Comparison of ENCODE assay signal across 23 mouse cellular contexts in the genomic region with DNA sequence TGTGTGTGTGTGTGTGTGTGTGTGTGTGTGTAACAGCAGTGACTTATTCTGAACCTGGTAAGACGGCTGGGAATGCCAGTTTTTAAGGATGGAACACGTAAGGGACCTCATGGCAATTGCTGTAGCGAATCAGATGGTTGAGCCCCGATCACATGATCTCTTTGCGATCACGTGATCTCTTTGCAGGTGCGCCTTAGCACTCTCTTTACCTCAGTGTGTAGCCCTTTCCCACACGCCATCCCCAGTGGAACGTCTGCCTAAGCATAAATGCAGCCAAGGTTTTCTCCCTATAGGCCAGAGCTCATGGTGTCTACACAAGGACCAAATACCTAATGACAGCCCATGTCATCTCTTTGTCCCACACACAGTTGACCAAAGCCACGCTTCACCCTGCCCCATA.
"Had no signal": no experiment of that assay in that cellular context is flagged by ENCODE, and none has a peak within 500 bp of the region (broad histone marks: within the 10 kb centered on the region; RNA-seq: fewer than 3 reads in every experiment).

No protein-coding gene starts in this region.

- H3K4me3 ChIP-seq: layer of hippocampus, adult 2 months; limb, embryonic 10.5 days; limb, embryonic 13.5 days; liver, embryonic 12.5 days; liver, embryonic 15.5 days; lung, embryonic 15.5 days; midbrain, embryonic 12.5 days; midbrain, embryonic 15.5 days; myocyte; neural tube, embryonic 13.5 days had no signal

- DNase-seq: kidney, adult 18-20 months; kidney, postnatal 25 days; layer of hippocampus, adult 9-11 months; liver; lung, adult 18-20 months; lung, postnatal 14 days; lung, postnatal 4 days; retina, postnatal 1 day; right cerebral cortex, postnatal 25 days; spleen, adult 18-20 months; thymus, adult 18-20 months; thymus, postnatal 36 days had no signal

- H3K36me3 ChIP-seq: midbrain, embryonic 15.5 days had no signal

- H3K27ac ChIP-seq: kidney, postnatal 0 days; limb, embryonic 10.5 days; limb, embryonic 13.5 days; liver, embryonic 12.5 days; liver, embryonic 15.5 days; lung, embryonic 15.5 days; midbrain, embryonic 12.5 days; midbrain, embryonic 15.5 days had no signal
